Mouse (Mus musculus): Measurements from ENCODE around the gene Xrra1. TPM values are rescaled to one million over a fixed set of nuclear protein-coding genes. Genes with fewer than 3 reads are reported as not detected.
"Not testable (repeated sequence)": the region's sequence is repeated elsewhere in the genome, so short reads cannot be mapped to it uniquely, and the experiment has no call there.

Gene Xrra1
- total RNA-seq, 2 experiments from 2014 or later, result 0.97 TPM

DNA sequence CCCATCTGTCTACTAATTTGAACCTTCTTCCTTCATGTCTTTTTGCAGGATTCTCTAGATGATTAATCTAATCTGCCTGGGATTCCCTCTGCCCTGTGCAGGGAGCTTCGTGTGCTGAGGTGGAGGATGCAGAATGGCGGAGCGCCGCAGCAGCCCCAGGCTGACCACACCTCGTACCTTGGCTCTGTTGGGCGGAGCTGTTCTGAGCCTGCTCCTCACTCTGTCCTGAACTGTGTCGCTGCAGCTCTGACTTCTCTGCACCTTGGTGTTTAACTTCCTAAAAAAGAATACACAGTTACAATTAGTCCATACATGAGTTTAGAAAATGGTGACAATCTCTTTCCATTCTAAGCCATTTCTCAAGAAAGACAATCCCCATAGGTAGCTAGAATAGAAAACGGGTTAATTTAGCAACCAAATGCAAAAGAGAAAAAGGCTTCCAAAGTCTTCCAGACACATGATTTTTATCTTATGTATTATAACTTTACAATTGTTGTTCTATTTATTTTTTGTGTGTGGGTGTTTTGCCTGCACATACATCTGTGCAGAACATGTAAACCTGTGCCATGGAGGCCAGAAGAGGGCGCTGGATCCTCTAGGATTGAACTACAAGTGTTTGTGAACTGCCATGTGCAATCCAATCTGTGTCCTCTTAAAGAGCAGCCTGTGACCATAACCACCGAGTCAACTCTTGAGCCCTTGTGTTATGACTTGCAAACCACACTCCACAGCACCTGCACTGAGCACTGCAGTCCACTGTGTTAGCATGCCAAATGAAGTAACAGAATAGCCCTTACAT is 68.2 kb downstream of the Xrra1 start:
- intact Hi-C loops (cut with DNase I), result loop anchor here (5.0 to 10.0 kb wide), 2 partner anchors 55 to 178 kb away; partner anchors contain the start of gene Rnf169
- DNase-seq (ENCODE audit: low spot score in 2 of 2), result peak; percentile 82 to 90

DNA sequence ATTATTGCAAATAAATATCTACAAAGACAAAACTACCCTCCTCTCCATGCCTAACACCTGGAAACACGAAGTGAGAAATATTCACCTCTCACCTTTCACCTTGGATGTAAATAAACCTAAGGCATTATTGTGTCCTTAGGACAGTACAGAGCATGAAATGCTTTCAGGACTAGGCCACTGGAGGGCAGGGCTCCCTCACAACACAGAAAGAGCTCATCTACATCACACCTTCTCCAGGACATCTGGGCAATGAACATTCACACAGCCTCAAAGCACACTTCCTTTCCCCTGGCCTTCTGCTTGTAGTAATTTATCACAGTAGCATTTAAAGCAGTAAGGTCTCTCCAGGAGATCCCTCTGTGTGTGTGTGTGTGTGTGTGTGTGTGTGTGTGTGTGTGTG is 76.8 kb downstream of the Xrra1 start:
- no peak for DNase-seq (ENCODE audit: low spot score in 2 of 2)
- intact Hi-C loops (cut with DNase I), result no loop called here

DNA sequence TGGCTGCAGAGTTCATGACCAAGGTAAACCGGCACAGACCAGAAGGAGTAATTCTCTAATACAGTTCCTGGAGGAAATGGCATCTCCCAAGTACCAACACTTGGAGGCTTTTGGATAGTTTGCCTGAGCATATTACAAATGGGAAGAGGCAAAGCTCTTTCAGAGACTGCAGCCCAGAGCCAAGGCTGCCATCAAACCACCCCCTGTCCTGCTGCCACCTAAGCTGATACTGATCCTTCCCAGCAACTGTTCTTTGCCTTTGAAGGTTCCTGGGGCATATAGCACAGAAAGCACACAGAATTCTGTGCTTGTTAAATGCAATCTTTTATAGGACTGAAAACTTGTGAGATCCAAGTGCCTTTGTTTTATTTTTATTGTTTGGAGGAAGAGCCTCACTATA is 81.8 kb downstream of the Xrra1 start:
- no peak for DNase-seq (ENCODE audit: low spot score in 2 of 2)
- intact Hi-C loops (cut with DNase I), result no loop called here

DNA sequence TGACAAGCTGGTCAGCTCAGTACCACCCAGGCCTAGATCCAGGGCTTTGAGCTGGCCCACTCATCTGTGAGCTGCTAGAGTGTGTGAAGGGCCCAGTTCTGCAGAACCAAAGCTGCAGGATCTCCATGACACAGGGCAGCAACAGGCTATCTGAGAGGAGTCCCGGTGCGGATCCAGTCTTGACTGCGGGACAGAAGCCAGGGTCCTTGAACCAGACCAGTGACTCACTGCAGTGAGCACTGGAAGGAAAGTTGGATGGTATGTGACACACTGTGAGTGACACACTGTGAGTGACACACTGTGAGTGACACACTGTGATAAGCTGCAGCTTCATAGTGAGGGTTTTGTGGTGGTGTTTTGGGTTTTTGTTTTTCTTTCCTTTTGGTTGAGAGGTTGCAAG is 85.6 kb downstream of the Xrra1 start:
- intact Hi-C loops (cut with DNase I), result no loop called here
- no peak for DNase-seq (ENCODE audit: low spot score in 2 of 2)

DNA sequence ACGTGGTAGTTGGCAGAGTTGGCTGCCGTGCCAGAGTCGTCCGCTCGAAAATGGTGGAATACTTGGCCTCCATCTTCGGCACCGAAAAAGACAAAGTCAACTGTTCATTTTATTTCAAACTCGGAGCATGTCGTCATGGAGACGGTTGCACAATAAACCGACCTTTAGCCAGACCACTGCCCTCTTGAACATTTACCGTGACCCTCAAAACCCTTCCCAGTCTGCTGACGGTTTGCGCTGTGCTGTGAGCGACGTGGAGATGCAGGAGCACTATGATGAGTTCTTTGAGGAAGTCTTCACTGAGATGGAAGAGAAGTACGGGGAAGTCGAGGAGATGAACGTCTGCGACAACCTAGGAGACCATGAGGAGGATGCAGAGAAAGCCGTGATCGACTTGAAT is 86.1 kb downstream of the Xrra1 start:
- intact Hi-C loops (cut with DNase I); DNase-seq (ENCODE audit: low spot score in 2 of 2): not testable (repeated sequence)

DNA sequence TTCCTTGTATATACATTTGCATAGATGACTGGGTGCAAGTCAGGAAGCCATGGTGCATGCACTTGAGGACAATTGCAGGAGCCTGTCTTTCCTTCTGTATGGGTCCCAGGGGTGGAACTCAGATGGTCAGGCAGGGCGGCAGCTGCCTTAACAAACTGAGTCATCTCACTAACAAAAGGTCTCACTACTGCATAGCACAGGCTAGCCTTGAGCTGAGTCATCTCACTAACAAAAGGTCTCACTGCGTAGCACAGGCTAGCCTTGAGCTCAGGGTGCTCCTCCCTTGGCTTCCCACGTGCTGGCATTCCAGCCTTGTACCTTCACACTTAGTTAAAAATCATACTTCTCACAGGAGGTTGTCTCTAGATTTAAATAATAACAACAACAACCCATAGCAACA is 87.0 kb downstream of the Xrra1 start:
- intact Hi-C loops (cut with DNase I), result loop anchor here (2.0 kb wide), 1 partner anchor 19 kb away; no protein-coding TSS in a partner anchor
- no peak for DNase-seq (ENCODE audit: low spot score in 2 of 2)

DNA sequence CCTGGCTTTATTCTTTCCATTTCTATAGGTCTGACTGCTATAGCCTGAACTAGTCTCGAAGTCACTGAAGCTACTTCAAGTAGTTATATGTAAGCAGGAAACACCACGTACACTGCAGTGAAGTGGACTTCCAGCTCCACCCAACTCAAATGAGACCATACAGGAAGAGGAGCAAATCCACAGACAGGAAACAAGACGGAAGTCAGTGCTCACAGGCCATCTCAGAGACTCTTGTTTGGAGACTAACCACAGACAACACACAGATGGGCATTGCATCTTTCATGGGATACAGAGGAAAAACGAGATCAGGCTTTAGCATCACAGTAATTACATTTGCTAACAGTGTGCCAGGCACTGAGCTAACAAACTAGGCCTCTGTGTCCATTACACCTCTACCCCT is 87.4 kb downstream of the Xrra1 start:
- intact Hi-C loops (cut with DNase I), result loop anchor here (2.0 kb wide), 1 partner anchor 18 kb away; no protein-coding TSS in a partner anchor

DNA sequence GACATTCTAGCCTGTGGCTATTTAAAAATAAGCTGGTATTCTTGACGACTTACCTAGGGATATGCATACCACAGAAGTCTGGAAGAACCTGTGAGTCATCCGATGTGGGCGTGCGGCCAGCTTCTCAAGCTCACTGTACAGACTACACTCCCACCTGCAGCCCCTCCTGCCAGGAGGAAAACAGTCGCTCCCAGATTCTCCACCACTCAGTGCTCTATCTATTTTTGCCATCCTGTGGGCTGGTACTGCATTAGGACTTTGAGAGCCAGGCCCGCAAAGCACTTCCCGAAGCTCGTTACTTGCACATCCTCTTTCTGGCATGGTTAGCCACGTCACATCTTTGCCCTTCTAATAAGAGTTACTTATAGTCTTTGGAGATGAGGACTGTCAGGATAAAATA is 88.4 kb downstream of the Xrra1 start:
- intact Hi-C loops (cut with DNase I), result loop anchor here (2.0 kb wide), 1 partner anchor 17 kb away; no protein-coding TSS in a partner anchor
- peak; percentile 91 to 95 for DNase-seq (ENCODE audit: low spot score in 2 of 2)

More for the DNA sequence above, 87.4 kb downstream of the Xrra1 start:
- DNase-seq (ENCODE audit: low spot score in 2 of 2), result no peak

DNA sequence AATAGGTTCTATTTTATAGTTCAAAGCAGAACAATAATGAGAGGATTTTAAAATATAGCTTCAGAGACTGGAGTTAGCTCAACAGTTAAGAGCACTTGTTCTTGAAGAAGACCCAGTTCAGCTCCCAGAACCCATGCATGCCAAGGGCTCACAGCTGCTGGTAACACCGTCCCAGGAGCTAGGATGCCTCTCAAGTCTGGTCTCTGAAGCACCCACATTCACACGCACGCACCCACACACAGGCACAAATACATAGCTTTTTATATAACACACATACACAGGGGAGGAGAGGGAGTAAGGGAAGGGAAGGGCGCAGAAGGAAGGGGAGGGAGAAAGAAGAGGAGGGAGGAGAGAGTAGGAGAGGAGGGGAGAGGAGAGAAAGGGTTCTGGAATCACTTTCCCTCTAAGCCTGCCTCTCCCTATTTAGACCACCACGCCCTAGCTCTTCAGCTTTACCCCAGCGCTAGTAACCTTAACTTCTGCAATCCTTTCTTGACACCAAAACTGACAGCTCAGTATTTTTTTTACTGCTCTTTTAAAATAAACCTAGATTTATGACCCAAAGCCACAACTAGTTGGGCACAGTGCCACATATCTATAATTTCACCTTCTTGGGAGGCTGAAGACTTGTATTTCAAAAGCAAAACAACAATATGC is 94.7 kb downstream of the Xrra1 start:
- DNase-seq (ENCODE audit: low spot score in 2 of 2), result peak; percentile 66 to 87
- intact Hi-C loops (cut with DNase I), result no loop called here

DNA sequence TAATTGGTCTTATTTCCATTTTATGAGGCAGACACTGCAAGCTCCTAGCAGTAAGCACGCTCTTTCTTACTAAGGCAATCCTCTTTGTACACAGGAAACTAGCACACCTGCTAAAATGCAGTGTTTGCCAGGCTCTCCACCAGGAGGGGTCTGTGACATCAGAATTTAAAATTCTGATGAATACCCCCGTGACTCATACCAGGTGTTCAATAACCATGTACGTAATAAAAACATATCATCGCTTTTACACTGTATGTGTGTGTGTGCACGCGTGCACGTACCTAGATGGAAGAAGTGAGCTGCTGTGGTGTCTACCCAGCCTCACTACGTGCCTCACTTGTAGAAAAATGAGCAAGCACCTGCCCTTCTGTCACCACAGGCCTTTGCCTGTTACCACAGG is 95.3 kb downstream of the Xrra1 start:
- no peak for DNase-seq (ENCODE audit: low spot score in 2 of 2)
- intact Hi-C loops (cut with DNase I), result no loop called here

DNA sequence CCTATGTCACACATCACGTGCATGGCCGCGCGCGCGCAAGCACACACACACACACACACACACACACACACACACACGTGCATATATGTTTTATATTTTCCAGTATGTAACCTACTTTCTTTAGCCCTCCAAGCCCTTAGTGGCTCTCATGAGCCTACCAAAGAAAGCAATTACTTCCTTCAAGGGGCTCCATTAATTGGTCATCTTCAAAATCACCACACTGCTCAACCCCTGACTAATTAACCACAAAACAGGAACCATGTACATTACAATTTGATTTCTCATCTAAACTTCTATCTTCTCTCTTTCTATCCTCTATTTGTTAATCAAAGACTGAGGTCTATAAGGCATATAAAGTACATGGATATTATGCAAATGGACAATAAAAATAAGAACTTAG is 97.2 kb downstream of the Xrra1 start:
- intact Hi-C loops (cut with DNase I), result no loop called here

DNA sequence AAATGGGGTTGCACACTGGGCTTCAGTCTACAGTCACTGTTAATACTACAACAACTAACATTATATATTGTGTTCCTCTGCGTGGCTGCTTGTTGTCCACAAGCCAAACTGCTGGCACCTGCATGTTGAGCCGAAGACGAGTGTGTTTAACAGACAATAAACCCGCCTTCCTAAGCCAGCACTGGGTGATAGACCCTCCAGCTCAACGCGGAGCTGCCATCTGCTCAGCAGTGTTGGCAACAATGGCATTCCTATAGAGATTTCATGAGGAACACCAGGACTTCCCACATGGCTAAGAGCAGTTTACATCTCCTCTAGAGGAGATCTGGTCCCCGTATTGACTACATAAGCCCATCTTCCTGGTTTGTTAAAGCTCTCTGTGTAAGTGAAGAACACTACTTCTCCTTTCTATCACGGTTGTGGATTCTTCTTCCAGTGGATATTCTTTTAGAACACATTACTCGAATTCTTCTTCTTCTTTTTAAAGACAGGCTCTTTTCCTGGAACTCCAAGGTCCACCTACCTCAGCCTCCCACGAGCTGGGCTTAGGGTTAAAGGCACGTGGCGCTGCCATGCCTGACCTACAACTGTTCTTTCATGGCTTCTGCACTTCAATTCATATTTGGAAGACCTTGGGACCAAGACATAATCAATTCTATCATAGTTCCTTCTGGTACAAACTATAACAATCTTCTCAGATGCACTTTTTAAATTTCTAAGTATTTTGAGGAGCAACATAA is 98.5 kb downstream of the Xrra1 start:
- DNase-seq (ENCODE audit: low spot score in 2 of 2), result no peak
- intact Hi-C loops (cut with DNase I), result no loop called here

More for the DNA sequence above, 97.2 kb downstream of the Xrra1 start:
- DNase-seq (ENCODE audit: low spot score in 2 of 2), result no peak

DNA sequence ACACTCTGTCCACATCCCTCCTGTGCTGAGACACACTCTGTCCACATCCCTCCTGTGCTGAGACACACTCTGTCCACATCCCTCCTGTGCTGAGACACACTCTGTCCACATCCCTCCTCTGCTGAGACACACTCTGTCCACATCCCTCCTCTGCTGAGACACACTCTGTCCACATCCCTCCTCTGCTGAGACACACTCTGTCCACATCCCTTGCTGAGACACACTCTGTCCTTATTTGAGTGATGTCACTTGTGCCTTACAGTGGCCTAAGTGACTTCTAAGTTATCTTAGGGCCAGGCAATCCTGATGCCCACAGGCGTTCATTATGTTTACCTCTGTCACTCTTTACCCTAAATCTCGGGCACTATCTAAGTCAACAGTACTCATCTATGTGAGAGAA is 101.7 kb downstream of the Xrra1 start:
- intact Hi-C loops (cut with DNase I); DNase-seq (ENCODE audit: low spot score in 2 of 2): not testable (repeated sequence)

DNA sequence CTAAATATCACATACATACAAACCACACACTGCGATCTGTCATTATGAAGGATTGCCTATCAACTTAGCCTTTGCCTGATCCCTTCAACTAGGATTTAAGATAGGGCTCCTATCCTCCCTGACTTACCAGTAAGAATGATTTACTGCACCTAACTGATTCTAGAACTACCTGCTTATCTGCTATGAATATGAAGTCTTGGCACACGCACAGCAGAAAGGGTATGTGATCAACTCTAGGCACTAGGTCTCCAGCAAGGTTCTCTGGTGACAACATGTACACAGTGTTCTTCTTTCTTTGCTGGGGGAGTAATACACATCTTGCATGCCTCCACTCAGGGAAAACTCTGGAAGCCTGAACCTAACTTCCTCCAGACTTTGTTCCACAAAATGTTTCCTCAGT is 102.6 kb downstream of the Xrra1 start:
- intact Hi-C loops (cut with DNase I), result no loop called here
- DNase-seq (ENCODE audit: low spot score in 2 of 2), result no peak

DNA sequence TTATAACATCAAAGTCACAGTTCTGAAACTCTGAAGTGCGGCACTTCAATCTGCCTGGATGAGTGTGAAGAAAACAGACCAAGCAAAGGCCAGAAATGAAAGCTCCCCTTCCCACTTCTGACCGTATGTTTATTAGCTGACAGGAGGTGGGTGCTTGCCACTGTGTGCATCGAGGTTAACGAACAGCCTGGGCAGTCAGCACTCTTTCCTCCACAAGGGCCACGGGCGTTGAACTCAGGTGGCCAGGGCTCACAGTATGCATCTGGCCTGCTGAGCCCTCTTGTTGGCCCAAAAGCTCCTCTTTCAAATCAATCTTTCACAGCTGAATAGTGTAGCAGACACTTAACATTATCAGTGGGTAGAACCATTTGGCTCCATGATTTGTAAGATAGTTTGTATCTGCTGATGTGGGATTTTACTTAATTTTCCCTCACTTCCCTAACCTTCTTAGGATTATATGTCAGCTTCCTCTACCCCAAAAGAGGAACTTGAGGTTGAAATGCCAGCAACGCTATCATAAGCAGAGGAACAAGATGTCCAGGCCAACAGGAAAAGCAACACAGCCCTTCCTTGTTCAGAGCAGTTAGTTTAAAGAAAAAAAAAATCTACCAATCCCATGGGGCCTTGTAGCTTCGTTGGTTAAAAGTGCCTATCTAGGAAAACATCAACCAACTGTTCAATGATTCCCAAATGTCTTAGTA is 103.8 kb downstream of the Xrra1 start:
- intact Hi-C loops (cut with DNase I), result no loop called here
- no peak for DNase-seq (ENCODE audit: low spot score in 2 of 2)

DNA sequence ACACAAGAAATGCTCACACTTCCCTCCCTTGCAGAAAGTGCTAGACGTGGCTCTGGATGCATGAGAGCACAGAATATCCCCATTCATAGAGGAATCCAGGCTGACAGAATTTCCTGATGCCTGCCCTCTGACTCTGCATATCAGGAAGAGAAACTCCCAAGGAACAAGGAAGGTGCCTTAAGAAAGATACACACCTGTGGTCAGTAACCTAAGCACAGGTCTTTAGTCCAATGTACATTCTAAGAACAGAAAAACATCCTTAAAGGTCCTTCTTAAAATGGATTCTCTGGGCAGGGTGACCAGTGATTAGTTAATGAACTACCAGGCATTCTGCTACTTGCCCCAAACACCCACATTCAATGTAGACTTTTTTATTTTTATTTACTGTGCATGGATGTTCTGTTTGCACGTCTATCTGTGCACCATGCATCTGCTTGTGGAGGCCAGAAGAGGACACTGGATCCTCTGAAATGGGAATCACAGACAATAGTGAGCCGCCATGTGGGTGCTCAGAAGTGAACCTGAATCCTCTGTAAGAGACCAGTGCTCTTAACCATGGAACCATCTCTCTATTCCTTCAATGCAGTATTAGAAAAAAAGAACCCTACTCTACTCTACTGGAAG is 104.4 kb downstream of the Xrra1 start:
- intact Hi-C loops (cut with DNase I), result no loop called here
- no peak for DNase-seq (ENCODE audit: low spot score in 2 of 2)

DNA sequence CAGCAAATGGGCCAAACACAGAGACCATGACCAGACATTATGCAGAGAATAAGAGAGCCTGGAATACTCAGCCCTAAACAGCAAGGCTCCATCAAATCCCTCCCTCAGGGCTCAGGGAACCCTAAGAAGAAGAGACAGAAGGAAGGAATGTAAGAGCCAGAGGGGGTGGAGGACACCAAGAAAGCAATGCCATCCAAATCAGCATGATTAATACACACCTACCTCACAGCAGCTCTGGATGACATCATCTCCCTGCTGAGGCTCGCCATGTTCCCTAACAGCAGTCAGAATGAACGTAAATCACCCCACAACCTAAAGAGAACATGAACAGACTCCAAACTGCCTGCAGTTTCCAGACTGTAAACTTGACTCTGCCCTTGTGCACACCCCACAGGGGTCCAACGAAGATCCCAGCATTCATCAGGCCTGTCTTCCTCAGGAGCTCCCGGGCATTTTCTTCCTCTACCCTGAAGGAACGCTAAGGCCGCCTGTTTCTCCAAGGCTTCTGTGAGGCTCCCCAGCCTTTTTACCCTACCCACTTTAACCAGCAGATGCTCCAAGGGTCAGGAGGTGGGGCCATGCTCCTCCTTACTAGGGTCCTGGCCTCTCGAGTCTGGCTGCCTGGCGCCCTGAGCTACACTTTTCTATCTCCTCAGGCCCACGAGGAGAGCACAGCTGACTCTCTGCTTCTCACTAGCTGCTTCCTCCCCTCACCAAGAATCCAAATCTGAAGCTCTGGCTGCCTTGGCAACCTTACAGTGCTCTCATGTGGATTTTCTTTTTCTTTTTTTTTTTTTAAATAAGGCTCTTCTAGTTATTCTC is 106.3 kb downstream of the Xrra1 start:
- intact Hi-C loops (cut with DNase I), result loop anchor here (2.0 kb wide), 1 partner anchor 18 kb away; no protein-coding TSS in a partner anchor
- peak; percentile 79 to 89 for DNase-seq (ENCODE audit: low spot score in 2 of 2)

DNA sequence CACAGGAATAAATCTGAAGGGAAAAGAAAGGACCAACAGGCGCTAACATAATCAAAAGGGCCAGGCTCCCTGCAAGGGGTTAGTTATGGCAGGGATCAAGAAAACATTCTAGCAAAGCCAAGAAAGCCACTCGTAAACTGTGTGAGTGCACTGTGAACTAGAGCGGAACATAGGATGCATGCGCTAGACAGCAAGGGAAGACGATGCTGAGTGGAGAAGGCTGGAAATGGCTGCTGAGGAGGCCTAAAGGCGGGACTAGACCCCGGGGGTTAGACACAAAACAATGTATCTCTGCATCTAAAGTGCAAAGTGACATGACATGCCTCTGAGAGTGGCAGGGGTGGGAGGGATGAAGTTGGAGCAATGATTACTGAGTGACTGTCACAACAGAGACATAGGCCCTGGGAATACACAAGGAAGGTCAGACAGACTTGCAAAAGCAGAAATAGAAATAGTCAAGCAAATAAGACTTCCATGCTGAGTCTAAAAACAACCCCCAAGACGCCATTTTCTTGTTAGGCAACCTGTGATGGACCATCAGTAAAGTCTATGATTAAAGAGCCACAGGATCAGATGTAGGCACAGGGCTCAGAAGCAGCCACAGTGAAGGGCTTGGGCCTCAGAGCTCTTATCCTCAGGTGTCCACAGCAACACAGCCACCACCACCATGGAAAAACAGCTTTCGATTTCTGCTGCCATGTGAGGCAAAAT is 107.2 kb downstream of the Xrra1 start:
- DNase-seq (ENCODE audit: low spot score in 2 of 2), result no peak
- intact Hi-C loops (cut with DNase I), result no loop called here

Data from left cerebral cortex, postnatal 14 days (tissue).